Mouse (Mus musculus) lung, postnatal 0 days (tissue): Measurements from ENCODE around the gene Trio.

Source experiments
- CTCF ChIP-seq: IDR thresholded peaks from 2 replicates; pipeline ENCODE4 v1.5.1; 2016; ENCODE audit warnings: antibody characterized with exemption, mild to moderate bottlenecking
- EP300 ChIP-seq: IDR thresholded peaks from 2 replicates; pipeline ENCODE4 v1.6.1; 2016; ENCODE audit warnings: antibody characterized with exemption, mild to moderate bottlenecking, control low read depth

DNA sequence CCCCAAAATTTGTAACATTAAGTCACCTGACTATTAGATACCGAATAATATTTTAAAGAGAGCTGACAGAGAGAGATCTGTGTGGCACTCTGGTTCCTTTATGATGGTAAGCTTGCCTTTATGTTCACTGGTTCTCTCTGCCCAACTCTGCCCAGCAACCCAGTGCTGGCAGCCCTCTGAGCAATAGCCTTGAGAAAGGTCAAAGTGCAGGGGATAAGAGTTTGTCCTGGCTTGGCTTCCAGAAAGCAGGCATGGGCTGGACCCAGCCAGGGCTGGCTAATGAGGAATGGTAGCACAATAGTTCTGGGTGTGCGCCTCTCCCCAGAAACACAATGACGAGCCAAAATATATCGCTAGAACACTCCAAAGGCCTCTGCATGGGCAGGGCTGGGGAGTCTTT is 203.2 kb downstream of the Trio start:
- no peak for TF ChIP-seq CTCF
- TF ChIP-seq EP300: no peak
